Mouse (Mus musculus): Measurements from ENCODE around the gene Olfr19.

GRCm38 (mm10) chr16:16684975-16685374, 8.8 kb upstream of the Olfr19 start:
- no peak for TF ChIP-seq CTCF (IDR thresholded peaks at IDR 0.05; ENCODE audit: low read depth, low read length)
- no peak for TF ChIP-seq POLR2A (IDR thresholded peaks at IDR 0.05; ENCODE audit: borderline replicate concordance, low read depth, low read length)

All from bone marrow macrophage, adult 2 months (primary cell).